Mouse (Mus musculus) layer of hippocampus, adult 8-10 months (tissue): ENCODE data around the gene Ckmt1. TPM values are rescaled to one million over a fixed set of nuclear protein-coding genes. Genes with fewer than 3 reads are reported as not detected.

Experiments
- DNase-seq, 2 experiments: peaks; one replicate each; pipeline ENCODE4 v3.0.0; 2022; ENCODE audit warnings: low spot score in 2 of 2
- total RNA-seq, 4 experiments: library from RNA; stranded (reverse); gene quantifications; 2 replicates each; pipeline ENCODE4 v1.2.4; 2022

Gene Ckmt1
- total RNA-seq, 4 experiments from 2014 or later: 386 to 462 (median 428) TPM

- DNase-seq: peak in 1 of 2 experiments; percentile 7
Measured at GRCm38 (mm10) chr2:121412843-121413386, 55.4 kb downstream of the Ckmt1 start.

Other genes with a start within 250 kb of the Ckmt1 start
- under 1 TPM in 3 of 4 experiments, not detected in 1; 0.16 to 0.49 (median 0.40) TPM for gene Tgm7, start 247.9 kb upstream of the Ckmt1 start, total RNA-seq
- gene Adal, start 217.3 kb upstream of the Ckmt1 start, total RNA-seq: 10 to 100 TPM; 18.9 to 24.9 (median 21.8) TPM
- 1 to 10 TPM; 7.8 to 9.5 (median 8.6) TPM for gene Lcmt2, start 217.1 kb upstream of the Ckmt1 start, total RNA-seq
- 10 to 100 TPM; 32.3 to 47.9 (median 41.5) TPM for gene Tubgcp4, start 187.1 kb upstream of the Ckmt1 start, total RNA-seq
- gene Zscan29, start 186.6 kb upstream of the Ckmt1 start, total RNA-seq: 1 to 10 TPM; 7.1 to 8.1 (median 7.7) TPM
- 100 to 1,000 TPM; 144 to 183 (median 161) TPM for gene Trp53bp1, start 86.3 kb upstream of the Ckmt1 start, total RNA-seq
- gene Map1a, start 68.1 kb upstream of the Ckmt1 start, total RNA-seq: 100 to 1,000 TPM; 585 to 644 (median 617) TPM
- gene Ppip5k1, start 2.3 kb upstream of the Ckmt1 start, total RNA-seq: 100 to 1,000 TPM; 100 to 132 (median 118) TPM
- gene Strc, start 29.5 kb downstream of the Ckmt1 start, total RNA-seq: 1 to 10 TPM in 1 of 4 experiments, under 1 TPM in 3; 0.56 to 1.0 (median 0.75) TPM
- 100 to 1,000 TPM; 168 to 236 (median 196) TPM for gene Pdia3, start 56.1 kb downstream of the Ckmt1 start, total RNA-seq
- gene Catsper2, start 56.1 kb downstream of the Ckmt1 start, total RNA-seq: 1 to 10 TPM; 4.5 to 6.9 (median 5.3) TPM
- not detected for gene Ell3, start 86.6 kb downstream of the Ckmt1 start, total RNA-seq
- 100 to 1,000 TPM; 111 to 162 (median 132) TPM for gene Serf2, start 91.5 kb downstream of the Ckmt1 start, total RNA-seq
- 10 to 100 TPM; 16.2 to 22.7 (median 17.0) TPM for gene Hypk, start 95.6 kb downstream of the Ckmt1 start, total RNA-seq
- gene Serinc4, start 99.1 kb downstream of the Ckmt1 start, total RNA-seq: under 1 TPM in 3 of 4 experiments, not detected in 1; 0.25 to 0.74 (median 0.36) TPM
- gene Mfap1b, start 116.4 kb downstream of the Ckmt1 start, total RNA-seq: 10 to 100 TPM; 40.8 to 46.2 (median 43.9) TPM
- 10 to 100 TPM; 29.3 to 31.4 (median 30.5) TPM for gene Mfap1a, start 149.0 kb downstream of the Ckmt1 start, total RNA-seq
- 1 to 10 TPM; 3.0 to 4.5 (median 3.7) TPM for gene Wdr76, start 149.0 kb downstream of the Ckmt1 start, total RNA-seq